Mouse (Mus musculus) liver, embryonic 14.5 days (tissue): ENCODE results near the gene Farp1.

ENCODE experiments used
- CTCF ChIP-seq: IDR thresholded peaks from 2 replicates; pipeline ENCODE4 v1.5.1; 2016; ENCODE audit warnings: antibody characterized with exemption, low read depth, control low read depth
- EP300 ChIP-seq: IDR thresholded peaks from 2 replicates; pipeline ENCODE4 v1.6.1; 2016; ENCODE audit warnings: antibody characterized with exemption, low read depth

GRCm38 (mm10) chr14:121182967-121183366 lies 148.0 kb downstream of the Farp1 start:
- no peak for TF ChIP-seq CTCF
- TF ChIP-seq EP300, result no peak
